Mouse (Mus musculus) ES-Bruce4 (cell line): Measurements from ENCODE around the gene Cbx1.

ENCODE experiments used
- CTCF ChIP-seq: IDR thresholded peaks from one replicate; pipeline ENCODE4 v1.8.1; 2011; ENCODE audit warnings: low read depth, low read length
- EP300 ChIP-seq: IDR thresholded peaks from 2 replicates; pipeline ENCODE4 v1.6.1; 2011; ENCODE audit warnings: low read depth, low read length; ENCODE audit not compliant: insufficient read depth

DNA sequence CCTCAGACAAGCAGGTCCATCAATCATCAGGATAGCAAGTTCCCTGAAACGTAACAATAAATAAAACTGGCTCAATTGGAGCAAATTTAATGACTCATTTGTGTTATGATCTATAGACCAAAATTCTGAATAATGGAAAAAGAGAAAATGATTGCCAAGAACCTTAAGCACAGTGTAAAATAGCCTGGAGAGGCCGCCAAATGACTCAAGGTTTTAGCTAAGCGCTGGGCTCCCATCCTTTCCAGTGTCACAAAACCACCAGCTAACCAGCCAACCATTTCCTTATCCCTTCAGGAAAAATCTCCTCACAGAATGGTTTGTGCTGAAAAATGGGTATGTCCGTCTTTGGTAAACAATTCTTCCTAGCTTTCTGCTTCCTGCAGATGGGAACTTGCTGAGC, 45.0 kb upstream of the Cbx1 start:
- no peak for TF ChIP-seq EP300
- no peak for TF ChIP-seq CTCF
